Mouse (Mus musculus) hematopoietic stem cell, adult 5-6 weeks (primary cell): ENCODE measurements around the gene Inpp5f. TPM values are rescaled to one million over a fixed set of nuclear protein-coding genes. Genes with fewer than 3 reads are reported as not detected.

ENCODE experiments used
- total RNA-seq: library from RNA; stranded (forward); fragments of 172-1452, 232-1000 nt; gene quantifications from 2 replicates; pipeline ENCODE4 v1.2.3, GENCODE M21; 2017

The Inpp5f gene
- total RNA-seq, 1 experiment from 2014 or later, result 15.2 TPM

Other genes with a start within 250 kb of the Inpp5f start
- gene Rgs10, start 192.6 kb upstream of the Inpp5f start, total RNA-seq, result 22.0 and 56.0 TPM in 2 replicates
- gene Tial1, start 149.6 kb upstream of the Inpp5f start, total RNA-seq, result 65.6 and 89.7 TPM in 2 replicates
- gene Bag3, start 87.7 kb upstream of the Inpp5f start, total RNA-seq, result 6.2 and 6.9 TPM in 2 replicates
- gene Mcmbp, start 129.2 kb downstream of the Inpp5f start, total RNA-seq, result 51.7 and 61.2 TPM in 2 replicates
- gene Sec23ip, start 133.6 kb downstream of the Inpp5f start, total RNA-seq, result 29.7 and 38.0 TPM in 2 replicates